Mouse (Mus musculus) hindbrain, embryonic 14.5 days (tissue): ENCODE results near the gene 1110051M20Rik. TPM values are rescaled to one million over a fixed set of nuclear protein-coding genes. Genes with fewer than 3 reads are reported as not detected.
A peak's percentile ranks its signal among the peaks of the same experiment; 100 is the strongest.

Source experiments
- ATAC-seq: fragments of 200-750 bp; cut with Nextera tagmentation; 2 replicates; pipeline ENCODE4 v1.8.0; 2017; ENCODE audit warnings: moderate number of reproducible peaks, mild to moderate bottlenecking, moderate TSS enrichment, moderate library complexity; ENCODE audit not compliant: low FRiP score
- DNase-seq: peaks from one replicate; pipeline ENCODE4 v3.0.0-alpha.2; 2015; ENCODE audit warnings: low spot score
- H3K27ac ChIP-seq: fragments of 300-500 bp; sonication (generic); 2 replicates; pipeline ENCODE4 v1.5.1; 2014; ENCODE audit warnings: mild to moderate bottlenecking, moderate library complexity
- H3K27me3 ChIP-seq: fragments of 300-500 bp; sonication (generic); 2 replicates; pipeline ENCODE4 v1.6.1; 2014; ENCODE audit warnings: mild to moderate bottlenecking, low read length, mixed read lengths; ENCODE audit not compliant: control insufficient read depth, insufficient read depth
- H3K36me3 ChIP-seq: fragments of 300-500 bp; sonication (generic); replicated peaks from 2 replicates; pipeline ENCODE4 v1.6.1; 2014; ENCODE audit not compliant: control insufficient read depth, insufficient read depth
- H3K4me1 ChIP-seq: fragments of 300-500 bp; sonication (generic); replicated peaks from 2 replicates; pipeline ENCODE4 v1.6.1; 2014; ENCODE audit warnings: antibody characterized with exemption, low read length, mixed read lengths; ENCODE audit not compliant: control insufficient read depth, insufficient read depth
- H3K4me2 ChIP-seq: fragments of 300-500 bp; sonication (generic); replicated peaks from 2 replicates; pipeline ENCODE4 v1.6.1; 2014; ENCODE audit warnings: mild to moderate bottlenecking, moderate library complexity
- H3K4me3 ChIP-seq: fragments of 300-500 bp; sonication (generic); replicated peaks from 2 replicates; pipeline ENCODE4 v1.5.1; 2014; ENCODE audit warnings: mild to moderate bottlenecking, low read length
- H3K9ac ChIP-seq: fragments of 300-500 bp; sonication (generic); 2 replicates; pipeline ENCODE4 v1.6.1; 2014
- H3K9me3 ChIP-seq: fragments of 300-500 bp; sonication (generic); 2 replicates; pipeline ENCODE4 v1.6.1; 2016; ENCODE audit warnings: low read length; ENCODE audit not compliant: control insufficient read depth
- WGBS: fragments of 180-500 bp; shearing (Covaris S2); extraction: QIAGEN DNeasy Blood & Tissue Kit; methylation state at CpG from one replicate; pipeline ENCODE4 v1.1.7; 2014; 5-methylcytosine and 5-hydroxymethylcytosine counted together
- polyA plus RNA-seq: library from polyadenylated mRNA; unstranded; fragments of >200 nt; fragmentation: Nextera tagmentation; extraction: Ambion mirVana; gene quantifications from 2 replicates; pipeline ENCODE4 v1.2.1, GENCODE M21; 2014

1110051M20Rik gene
- polyA plus RNA-seq, 1 experiment from 2014 or later: 143 TPM

- no peak overlapping the region for H3K27ac ChIP-seq
- WGBS: 81% methylated on average over 17 of the region's 17 CpGs
- no peak overlapping the region for H3K4me3 ChIP-seq
- H3K9me3 ChIP-seq: no peaks in the 10 kb centered on the region
- ATAC-seq: no peak
- no peak overlapping the region for H3K9ac ChIP-seq
- no peak overlapping the region for H3K4me2 ChIP-seq
- H3K27me3 ChIP-seq: no peaks in the 10 kb centered on the region
- no peaks in the 10 kb centered on the region for H3K4me1 ChIP-seq
- peaks cover 10% of the 10 kb centered on the region; the same call in 1 of the 2 replicates for H3K36me3 ChIP-seq
- no peak for DNase-seq
Measured at GRCm38 (mm10) chr2:91476251-91476661, 31.8 kb upstream of the 1110051M20Rik start.

- 82% methylated on average over 7 of the region's 7 CpGs for WGBS
- Histone ChIP-seq H3K4me2 (no peak overlapping the region), H3K27me3 (no peaks in the 10 kb centered on the region), H3K4me1 (0 out of 2 replicates have a peak, but pooled peaks cover 3% of the 10 kb centered on the region), H3K4me3 (no peak overlapping the region), H3K27ac (no peak overlapping the region), H3K9ac (no peak overlapping the region), H3K9me3 (no peaks in the 10 kb centered on the region), H3K36me3 (peaks cover 10% of the 10 kb centered on the region; the same call in 1 of the 2 replicates)
- DNase-seq: no peak
- ATAC-seq: no peak
Measured at GRCm38 (mm10) chr2:91475791-91476190, 31.3 kb upstream of the 1110051M20Rik start.

- H3K4me2 ChIP-seq: no peak overlapping the region
- H3K4me1 ChIP-seq: peaks cover 12% of the 10 kb centered on the region
- WGBS: 58% methylated on average over 12 of the region's 12 CpGs
- DNase-seq (no peak), ATAC-seq (no peak)
- H3K9ac ChIP-seq: no peak overlapping the region
- no peaks in the 10 kb centered on the region for H3K27me3 ChIP-seq
- no peak overlapping the region for H3K4me3 ChIP-seq
- no peaks in the 10 kb centered on the region for H3K9me3 ChIP-seq
- H3K27ac ChIP-seq: no peak overlapping the region
- peaks cover 10% of the 10 kb centered on the region; the same call in 1 of the 2 replicates for H3K36me3 ChIP-seq
Measured at GRCm38 (mm10) chr2:91474358-91474757, 29.9 kb upstream of the 1110051M20Rik start.

- Histone ChIP-seq H3K36me3 (no peaks in the 10 kb centered on the region; the same call in 1 of the 2 replicates), H3K9ac (no peak overlapping the region), H3K4me1 (peaks cover 17% of the 10 kb centered on the region), H3K4me2 (no peak overlapping the region), H3K27ac (no peak overlapping the region), H3K4me3 (no peak overlapping the region), H3K9me3 (no peaks in the 10 kb centered on the region), H3K27me3 (no peaks in the 10 kb centered on the region)
- DNase-seq (no peak), ATAC-seq (peak; percentile 39; the same call in 1 of the 2 replicates)
- WGBS: 16% methylated on average over 6 of the region's 7 CpGs
Measured at GRCm38 (mm10) chr2:91470055-91470647, 25.6 kb upstream of the 1110051M20Rik start.

GRCm38 (mm10) chr2:91467613-91468012, 23.1 kb upstream of the 1110051M20Rik start:
- no peaks in the 10 kb centered on the region for H3K36me3 ChIP-seq
- no peak for DNase-seq
- WGBS: 40% methylated on average over 8 of the region's 8 CpGs
- no peaks in the 10 kb centered on the region for H3K9me3 ChIP-seq
- H3K4me3 ChIP-seq: no peak overlapping the region
- no peaks in the 10 kb centered on the region for H3K27me3 ChIP-seq
- H3K9ac ChIP-seq: no peak overlapping the region
- no peak for ATAC-seq
- no peak overlapping the region for H3K27ac ChIP-seq
- no peak overlapping the region for H3K4me2 ChIP-seq
- peaks cover 26% of the 10 kb centered on the region for H3K4me1 ChIP-seq

- H3K4me2 ChIP-seq: no peak overlapping the region
- ATAC-seq (no peak), DNase-seq (no peak)
- no peak overlapping the region for H3K4me3 ChIP-seq
- WGBS: 88% methylated on average over 3 of the region's 3 CpGs
- no peak overlapping the region for H3K27ac ChIP-seq
- no peak overlapping the region for H3K9ac ChIP-seq
- peaks cover 39% of the 10 kb centered on the region for H3K4me1 ChIP-seq
- no peaks in the 10 kb centered on the region for H3K9me3 ChIP-seq
- H3K27me3 ChIP-seq: no peaks in the 10 kb centered on the region
- no peaks in the 10 kb centered on the region for H3K36me3 ChIP-seq
Measured at GRCm38 (mm10) chr2:91465934-91466333, 21.4 kb upstream of the 1110051M20Rik start.

GRCm38 (mm10) chr2:91462681-91463080, 18.2 kb upstream of the 1110051M20Rik start:
- peak overlapping the region; percentile 48 for H3K4me2 ChIP-seq
- H3K27me3 ChIP-seq: peaks cover 19% of the 10 kb centered on the region; the same call in 1 of the 2 replicates
- peak overlapping the region; percentile 53 for H3K9ac ChIP-seq
- H3K9me3 ChIP-seq: no peaks in the 10 kb centered on the region
- peaks cover 42% of the 10 kb centered on the region for H3K4me1 ChIP-seq
- ATAC-seq: peak; percentile 15; the same call in 1 of the 2 replicates
- no peaks in the 10 kb centered on the region for H3K36me3 ChIP-seq
- no peak for DNase-seq
- 6% methylated on average over 12 of the region's 12 CpGs for WGBS
- H3K4me3 ChIP-seq: no peak overlapping the region
- H3K27ac ChIP-seq: peak overlapping the region; percentile 63

- DNase-seq (no peak), ATAC-seq (no peak)
- Histone ChIP-seq H3K4me3 (no peak overlapping the region), H3K9ac (peak overlapping the region; percentile 53), H3K27me3 (peaks cover 19% of the 10 kb centered on the region; the same call in 1 of the 2 replicates), H3K36me3 (no peaks in the 10 kb centered on the region), H3K4me1 (peaks cover 41% of the 10 kb centered on the region), H3K9me3 (no peaks in the 10 kb centered on the region), H3K4me2 (peak overlapping the region; percentile 48), H3K27ac (0 out of 2 replicates have a peak overlapping the region, but pooled peaks have one; percentile 63)
- 9% methylated on average over 2 of the region's 2 CpGs for WGBS
Measured at GRCm38 (mm10) chr2:91462196-91462595, 17.7 kb upstream of the 1110051M20Rik start.

GRCm38 (mm10) chr2:91461341-91461740, 16.8 kb upstream of the 1110051M20Rik start:
- no peak overlapping the region for H3K9ac ChIP-seq
- no peak for DNase-seq
- no peaks in the 10 kb centered on the region for H3K9me3 ChIP-seq
- peaks cover 19% of the 10 kb centered on the region; the same call in 1 of the 2 replicates for H3K27me3 ChIP-seq
- H3K27ac ChIP-seq: no peak overlapping the region
- H3K4me3 ChIP-seq: no peak overlapping the region
- H3K4me2 ChIP-seq: no peak overlapping the region
- H3K36me3 ChIP-seq: no peaks in the 10 kb centered on the region
- ATAC-seq: no peak
- H3K4me1 ChIP-seq: peaks cover 42% of the 10 kb centered on the region
- 42% methylated on average over 3 of the region's 3 CpGs for WGBS
